Mouse (Mus musculus): ENCODE data around the gene Gtdc1.

GRCm38 (mm10) chr2:44957329-44957797 lies 29.9 kb upstream of the Gtdc1 start:
- TF ChIP-seq POLR2A (IDR thresholded peaks at IDR 0.05; ENCODE audit: borderline replicate concordance, extremely low read depth, insufficient read depth, insufficient read length, poor library complexity, severe bottlenecking) = no peak
- TF ChIP-seq CTCF (IDR thresholded peaks at IDR 0.05; ENCODE audit: borderline replicate concordance, extremely low read depth, insufficient read depth, insufficient read length) = no peak
